Mouse (Mus musculus) thymus, adult 2 months (tissue): ENCODE results near the gene Prkca. TPM values are rescaled to one million over a fixed set of nuclear protein-coding genes. Genes with fewer than 3 reads are reported as not detected.

Experiments
- DNase-seq: peaks from one replicate; pipeline ENCODE4 v3.0.0; 2021
- H3K27ac ChIP-seq: fragments of 200-500 bp; 2 replicates; pipeline ENCODE4 v1.5.1; 2012; ENCODE audit warnings: low read length, control low read depth; ENCODE audit not compliant: control insufficient read depth, insufficient read depth
- H3K27me3 ChIP-seq: fragments of 200-500 bp; 2 replicates; pipeline ENCODE4 v1.6.1; 2012; ENCODE audit warnings: mild to moderate bottlenecking, low read length, moderate library complexity, mixed read lengths; ENCODE audit not compliant: control insufficient read depth, insufficient read depth
- H3K36me3 ChIP-seq: fragments of 200-500 bp; 2 replicates; pipeline ENCODE4 v1.6.1; 2012; ENCODE audit warnings: mild to moderate bottlenecking, low read length, moderate library complexity; ENCODE audit not compliant: control insufficient read depth, insufficient read depth
- H3K4me1 ChIP-seq: fragments of 200-500 bp; replicated peaks from 2 replicates; pipeline ENCODE4 v1.6.1; 2012; ENCODE audit warnings: low read length; ENCODE audit not compliant: control insufficient read depth, insufficient read depth
- H3K4me3 ChIP-seq: fragments of 200-500 bp; 2 replicates; pipeline ENCODE4 v1.5.1; 2012; ENCODE audit warnings: mild to moderate bottlenecking, low read length, control low read depth, moderate library complexity; ENCODE audit not compliant: control insufficient read depth, insufficient read depth
- CTCF ChIP-seq: fragments of 200-500 bp; IDR thresholded peaks from 2 replicates; pipeline ENCODE4 v1.5.1; 2012; ENCODE audit warnings: mild to moderate bottlenecking, control low read depth, low read length, moderate library complexity, borderline replicate concordance; ENCODE audit not compliant: control insufficient read depth, poor library complexity, insufficient read depth; ENCODE audit errors: extremely low read depth
- POLR2A ChIP-seq: fragments of 200-500 bp; IDR thresholded peaks from 2 replicates; pipeline ENCODE4 v1.6.1; 2012; ENCODE audit warnings: mild to moderate bottlenecking, low read length, control low read depth, moderate library complexity; ENCODE audit not compliant: control insufficient read depth, poor library complexity, insufficient read depth; ENCODE audit errors: extremely low read depth
- WGBS: fragments of 180-500 bp; shearing (Covaris S2); methylation state at CpG from one replicate; pipeline ENCODE4 v1.1.7; 2018; 5-methylcytosine and 5-hydroxymethylcytosine counted together
- polyA plus RNA-seq: library from polyadenylated mRNA; depleted of rRNA; stranded (reverse); fragments of >200 nt; gene quantifications from 2 replicates; pipeline ENCODE4 v1.2.3, GENCODE M21; 2012

Prkca gene
- polyA plus RNA-seq, 1 experiment: 11.0 TPM

- H3K4me1 ChIP-seq: peaks cover 7% of the 10 kb centered on the region
- no peak for DNase-seq
- TF ChIP-seq CTCF: no peak
- no peak for TF ChIP-seq POLR2A
- no peak overlapping the region for H3K27ac ChIP-seq
- H3K36me3 ChIP-seq: no peaks in the 10 kb centered on the region
- no peak overlapping the region for H3K4me3 ChIP-seq
- no peaks in the 10 kb centered on the region for H3K27me3 ChIP-seq
These were observed 261.1 kb downstream of the Prkca start for GRCm38 (mm10) chr11:108082673-108083072.

- no peak for TF ChIP-seq CTCF
- no peak for TF ChIP-seq POLR2A
- whole genome bisulfite sequencing: 94% methylated on average over 5 of the region's 5 CpGs
- H3K36me3 ChIP-seq: no peaks in the 10 kb centered on the region
- DNase-seq: no peak
- no peak overlapping the region for H3K27ac ChIP-seq
- H3K27me3 ChIP-seq: no peaks in the 10 kb centered on the region
- H3K4me3 ChIP-seq: no peak overlapping the region
- H3K4me1 ChIP-seq: peaks cover 7% of the 10 kb centered on the region
These were observed 263.6 kb downstream of the Prkca start for GRCm38 (mm10) chr11:108079946-108080650.

GRCm38 (mm10) chr11:108079454-108079853 is 264.3 kb downstream of the Prkca start:
- TF ChIP-seq POLR2A: no peak
- no peak for TF ChIP-seq CTCF
- 96% methylated on average over 5 of the region's 5 CpGs for WGBS
- H3K4me3 ChIP-seq: no peak overlapping the region
- DNase-seq: no peak
- H3K36me3 ChIP-seq: no peaks in the 10 kb centered on the region
- peaks cover 7% of the 10 kb centered on the region for H3K4me1 ChIP-seq
- H3K27me3 ChIP-seq: no peaks in the 10 kb centered on the region
- H3K27ac ChIP-seq: no peak overlapping the region

GRCm38 (mm10) chr11:108077514-108077913 is 266.2 kb downstream of the Prkca start:
- DNase-seq: no peak
- H3K4me1 ChIP-seq: peaks cover 1% of the 10 kb centered on the region; the same call in 1 of the 2 replicates
- no peaks in the 10 kb centered on the region for H3K27me3 ChIP-seq
- WGBS: 99% methylated on average over 3 of the region's 3 CpGs
- no peak overlapping the region for H3K27ac ChIP-seq
- TF ChIP-seq POLR2A (no peak), CTCF (no peak)
- H3K4me3 ChIP-seq: no peak overlapping the region
- H3K36me3 ChIP-seq: no peaks in the 10 kb centered on the region

GRCm38 (mm10) chr11:108072606-108073243 is 271.0 kb downstream of the Prkca start:
- WGBS: 91% methylated on average over 6 of the region's 6 CpGs
- H3K27me3 ChIP-seq: no peaks in the 10 kb centered on the region
- H3K36me3 ChIP-seq: no peaks in the 10 kb centered on the region
- H3K27ac ChIP-seq: no peak overlapping the region
- H3K4me1 ChIP-seq: 0 out of 2 replicates have a peak, but pooled peaks cover 2% of the 10 kb centered on the region
- TF ChIP-seq CTCF (no peak), POLR2A (no peak)
- DNase-seq: no peak
- no peak overlapping the region for H3K4me3 ChIP-seq

- Histone ChIP-seq H3K4me1 (0 out of 2 replicates have a peak, but pooled peaks cover 2% of the 10 kb centered on the region), H3K4me3 (no peak overlapping the region), H3K27me3 (no peaks in the 10 kb centered on the region), H3K36me3 (no peaks in the 10 kb centered on the region), H3K27ac (no peak overlapping the region)
- no peak for DNase-seq
- no peak for TF ChIP-seq CTCF
- WGBS: 86% methylated on average over 6 of the region's 6 CpGs
These were observed 272.5 kb downstream of the Prkca start for GRCm38 (mm10) chr11:108071230-108071629.
